Mouse (Mus musculus) heart, adult 18-20 months (tissue): ENCODE measurements around the gene Fbxw8. TPM values are rescaled to one million over a fixed set of nuclear protein-coding genes. Genes with fewer than 3 reads are reported as not detected.

Source experiments
- DNase-seq, 2 experiments: peaks; one replicate each; pipeline ENCODE4 v3.0.0; 2021 to 2022; ENCODE audit warnings: mixed read lengths in 1 of 2
- total RNA-seq, 2 experiments: library from RNA; stranded (reverse); gene quantifications; 2 replicates each; pipeline ENCODE4 v1.2.3; 2021

The Fbxw8 gene
- total RNA-seq, 2 experiments from 2014 or later: 38.2 to 41.2 TPM

DNA sequence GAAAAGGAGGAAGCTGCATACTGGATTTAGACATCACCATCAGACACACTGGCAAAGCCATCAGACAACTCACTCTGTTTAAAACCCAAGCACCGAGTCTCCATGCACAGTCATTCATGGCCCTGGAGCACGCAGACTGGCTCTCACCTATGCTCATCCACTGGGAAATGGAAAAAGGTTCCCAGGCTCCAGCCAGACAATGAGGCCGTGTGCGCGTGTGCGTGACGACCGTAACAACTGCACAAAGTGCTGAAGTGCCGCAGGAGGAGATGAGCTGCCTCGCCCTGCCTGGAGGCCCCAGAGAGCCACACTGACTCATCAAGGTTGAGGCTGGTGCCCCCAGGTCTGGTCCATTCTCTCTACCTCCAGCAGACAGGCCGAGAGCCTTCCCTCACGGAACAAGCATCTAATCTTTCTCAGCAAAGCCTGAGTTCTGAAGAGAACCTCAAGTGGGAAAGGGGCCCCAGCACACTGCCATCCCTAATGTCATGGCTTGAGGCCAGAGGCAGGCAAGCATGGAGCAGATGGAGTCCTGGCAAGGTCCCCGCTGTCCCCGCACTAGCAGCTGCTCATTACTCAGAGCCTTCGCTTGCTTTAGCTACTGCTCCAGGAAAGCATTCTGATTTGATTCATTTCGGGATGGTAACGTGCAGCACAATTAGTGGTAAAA is 47.0 kb downstream of the Fbxw8 start:
- peak in 1 of 2 experiments; percentile 37 for DNase-seq

DNA sequence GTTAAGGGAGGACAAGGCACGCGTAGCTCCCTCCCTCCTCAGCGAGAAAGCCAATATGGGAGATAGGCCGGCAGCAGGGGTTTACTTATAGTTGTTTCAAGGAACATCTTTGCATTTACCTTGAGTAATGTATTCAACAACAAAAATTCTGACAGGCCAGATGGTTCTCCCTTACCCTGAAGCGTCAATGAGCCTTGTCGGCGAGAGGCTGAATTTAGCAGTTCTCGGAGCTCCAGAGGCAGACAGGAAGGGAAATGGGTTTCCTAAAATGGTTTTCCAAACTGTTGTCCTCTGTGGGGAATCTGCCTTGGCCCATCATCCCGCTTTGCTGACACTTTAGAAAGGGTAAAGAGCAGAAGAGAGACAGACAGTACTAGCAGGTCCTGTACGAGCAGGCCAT is 48.6 kb downstream of the Fbxw8 start:
- no peak for DNase-seq

DNA sequence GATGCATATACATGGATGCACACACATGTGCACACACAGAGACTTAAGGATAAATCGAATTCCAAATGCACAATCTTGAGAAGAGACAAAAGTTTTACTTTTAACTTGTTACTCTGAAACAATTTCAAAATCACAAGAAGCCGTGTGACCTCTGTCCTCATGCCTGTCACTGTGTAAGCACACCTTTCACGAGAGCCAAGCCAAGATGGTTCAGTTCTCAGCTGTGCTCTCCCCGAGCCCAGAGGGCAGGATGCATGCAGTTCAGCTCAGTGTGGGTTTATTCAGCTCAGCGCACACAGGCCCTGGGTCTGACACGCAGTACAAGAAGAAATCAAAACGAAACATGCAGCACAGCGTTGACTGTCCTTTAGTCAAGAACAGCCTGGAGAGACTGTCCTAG is 49.7 kb downstream of the Fbxw8 start:
- no peak for DNase-seq

DNA sequence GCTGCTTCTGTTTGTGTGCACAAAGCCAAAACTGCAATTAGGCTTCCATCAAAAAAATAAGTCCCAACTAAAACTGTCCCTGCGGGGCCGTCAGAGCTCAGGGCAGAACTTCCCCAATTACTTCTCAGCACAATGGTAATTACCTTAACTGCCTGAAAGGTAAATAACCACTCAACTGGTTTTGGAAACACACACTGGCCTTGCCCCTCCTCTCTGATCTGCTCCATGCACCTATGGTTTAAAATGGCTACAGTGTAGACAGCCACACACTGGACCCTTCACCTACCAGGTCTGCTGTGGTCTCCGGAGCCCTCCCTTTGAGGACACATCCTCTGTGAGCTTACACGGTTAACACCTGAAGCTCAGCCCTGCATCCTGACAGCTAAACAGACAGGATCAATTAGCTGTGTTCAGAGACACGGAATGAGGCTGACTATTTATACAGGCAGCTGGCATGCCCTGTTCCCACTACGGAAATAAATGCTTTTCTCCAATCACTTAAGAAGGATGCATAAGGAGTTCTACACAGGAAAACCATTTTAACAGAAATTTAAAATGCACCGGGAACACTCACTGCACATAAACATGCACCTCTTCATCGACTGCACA is 55.3 kb downstream of the Fbxw8 start:
- DNase-seq: no peak

DNA sequence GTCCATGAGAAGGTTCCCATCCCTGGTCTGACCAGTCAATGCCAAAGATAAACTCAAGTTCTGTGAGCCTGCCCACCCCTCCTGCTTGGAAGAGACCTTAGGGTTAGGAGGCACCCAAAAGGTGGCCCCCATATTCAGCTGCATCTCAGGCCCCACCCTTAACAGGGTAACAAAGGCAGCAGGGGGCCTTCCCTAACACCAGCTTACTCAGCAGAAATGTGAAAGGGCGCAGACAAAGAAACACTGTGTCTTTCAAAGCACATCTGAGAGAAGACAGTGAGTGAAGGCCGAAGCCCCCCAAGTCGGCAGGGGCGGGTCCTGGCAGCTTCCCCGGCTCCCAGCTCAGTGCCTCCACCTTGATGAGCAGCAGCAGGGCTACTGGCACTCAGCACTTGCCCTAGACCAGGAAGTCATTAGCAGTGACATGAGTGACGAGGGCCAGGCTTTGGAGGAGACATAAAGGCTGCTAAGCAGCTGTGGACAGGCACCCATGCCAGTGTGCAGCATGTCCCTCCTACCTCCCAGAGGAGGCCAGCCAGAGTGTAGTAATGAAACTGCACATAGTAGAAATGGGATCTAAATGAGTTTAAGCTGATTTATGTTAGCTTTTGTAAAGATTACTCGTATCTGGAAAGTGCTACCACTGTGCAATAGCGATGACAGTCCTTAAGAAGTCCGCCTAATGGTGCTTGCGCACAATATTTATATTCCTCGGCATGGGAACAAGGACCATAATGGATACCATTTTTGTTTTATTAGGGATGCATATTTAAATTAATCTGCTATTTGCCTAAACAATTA is 56.0 kb downstream of the Fbxw8 start:
- no peak for DNase-seq

DNA sequence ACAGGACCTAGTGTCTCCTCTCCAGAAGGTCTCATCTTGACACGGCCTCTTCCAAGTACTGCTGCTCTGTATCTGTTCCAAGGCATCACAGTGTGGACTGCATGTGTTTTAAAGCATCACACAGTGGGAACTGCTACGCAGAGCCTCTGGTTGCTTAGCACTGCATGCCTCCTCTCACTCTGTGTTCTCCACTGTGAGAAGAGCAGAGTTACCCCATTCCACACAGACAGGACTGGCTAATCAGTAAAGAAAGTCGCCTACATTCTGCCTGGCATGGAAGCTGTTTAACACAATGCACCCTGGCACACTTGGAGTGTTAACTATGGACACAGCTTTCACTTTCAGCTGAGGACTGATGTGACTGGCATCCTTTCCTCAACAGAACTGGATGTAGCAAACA is 58.9 kb downstream of the Fbxw8 start:
- DNase-seq: no peak

DNA sequence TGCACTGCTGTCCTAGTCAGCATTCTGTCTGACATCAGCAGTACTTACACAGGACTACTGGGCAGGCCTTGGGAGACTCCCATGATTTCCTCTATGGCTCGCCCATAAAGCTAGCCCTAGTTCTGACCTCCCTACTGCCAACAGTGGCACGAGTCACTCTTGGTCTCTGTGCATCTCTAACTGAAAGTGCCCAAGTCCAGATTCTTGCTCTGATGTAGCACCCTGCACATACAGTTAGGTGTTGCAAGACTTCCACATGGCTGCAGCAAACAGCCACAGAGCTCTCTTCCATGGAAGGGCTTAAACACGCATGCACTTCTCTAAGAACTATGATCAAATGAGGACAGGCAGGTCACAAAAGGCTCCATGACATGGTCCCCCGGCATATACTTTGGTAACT is 59.4 kb downstream of the Fbxw8 start:
- no peak for DNase-seq

DNA sequence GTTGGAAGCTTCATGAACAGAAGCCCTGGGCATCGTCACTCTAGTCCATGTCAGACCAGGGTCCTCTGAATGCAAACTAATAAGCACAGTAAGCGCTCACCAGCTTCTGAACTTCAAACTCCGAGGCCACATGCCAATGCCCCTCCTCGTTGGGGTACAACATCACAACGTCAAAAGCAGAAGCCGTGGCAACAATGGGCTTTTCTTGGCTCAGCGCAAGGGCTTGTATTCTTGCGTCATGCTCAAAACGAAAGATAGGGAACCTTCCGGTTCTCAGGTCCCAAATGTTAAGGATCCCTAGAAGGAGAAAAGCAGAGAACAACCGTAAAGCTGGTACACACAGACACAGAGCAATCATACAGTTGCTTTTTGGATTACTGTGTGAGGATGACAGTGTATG is 59.8 kb downstream of the Fbxw8 start:
- no peak for DNase-seq

DNA sequence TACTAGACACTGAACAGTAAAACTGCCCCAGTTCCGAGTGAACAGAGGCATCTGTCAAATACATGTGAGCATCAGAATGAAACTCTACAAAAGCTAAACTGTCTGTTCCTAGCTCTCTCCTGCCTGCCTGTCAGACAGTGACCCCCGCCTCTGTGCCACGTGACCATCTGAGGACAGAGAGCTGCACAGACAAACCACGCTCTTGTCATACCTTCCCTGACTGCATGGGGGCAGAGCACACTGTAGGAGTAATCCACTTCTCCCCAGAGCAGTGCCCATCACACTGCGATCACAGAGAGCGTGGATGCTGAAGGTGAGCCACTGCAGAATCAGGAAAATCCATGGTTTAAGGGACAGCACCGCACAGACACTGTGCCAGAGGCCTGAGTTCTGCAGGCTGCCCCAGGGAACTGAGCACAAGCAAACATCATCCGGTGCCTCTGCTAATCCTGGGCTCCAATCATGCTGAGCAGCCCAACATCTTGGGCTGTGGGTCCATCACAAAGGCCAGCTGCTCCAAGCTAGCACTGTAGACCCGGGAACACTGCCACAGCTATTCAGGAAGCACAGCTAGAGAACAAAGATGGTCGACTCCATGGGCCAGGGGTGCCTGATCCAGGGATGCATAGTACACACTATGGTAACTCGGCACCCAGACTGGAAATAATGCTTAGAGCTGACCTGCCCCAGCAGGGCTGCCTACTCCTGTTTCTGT is 61.8 kb downstream of the Fbxw8 start:
- no peak for DNase-seq

DNA sequence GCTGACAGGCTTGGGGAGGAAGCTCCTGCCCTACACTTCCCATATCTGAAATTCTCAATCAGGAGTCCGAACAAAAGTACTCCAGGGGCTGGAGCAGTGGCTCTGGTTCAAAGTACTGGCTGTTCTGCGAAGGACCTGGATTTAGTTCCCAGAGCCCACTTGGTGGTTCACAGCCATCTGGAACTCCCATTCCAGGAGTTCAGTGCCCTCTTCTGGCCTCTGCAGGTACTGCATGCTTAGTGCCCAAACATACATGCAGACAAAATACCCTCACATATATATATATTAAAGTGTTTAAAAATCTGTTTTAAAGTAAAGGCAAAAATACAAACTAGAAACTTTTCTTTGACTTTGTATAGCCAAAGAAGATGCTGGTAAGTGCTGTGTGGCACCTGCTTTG is 64.4 kb downstream of the Fbxw8 start:
- DNase-seq: peak in 1 of 2 experiments; percentile 67

DNA sequence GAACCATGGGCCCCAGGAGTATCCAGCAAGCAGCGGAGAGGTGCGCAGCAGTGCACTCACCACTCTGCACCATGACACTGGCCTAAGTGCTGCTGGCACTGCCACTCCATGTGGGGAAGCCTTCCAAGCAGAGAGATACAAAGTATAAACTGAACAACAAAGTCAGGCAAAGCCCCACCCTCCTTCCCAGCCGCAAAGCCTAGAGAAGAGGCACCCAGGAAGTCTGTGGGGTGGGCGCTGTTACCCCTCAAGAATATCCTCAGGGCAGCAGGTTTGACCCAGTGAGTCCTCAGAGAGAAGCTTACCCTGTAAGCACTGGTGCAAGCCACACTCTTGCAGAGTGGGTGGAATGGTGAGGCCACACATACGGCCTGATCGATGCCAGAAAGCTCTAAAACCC is 65.2 kb downstream of the Fbxw8 start:
- no peak for DNase-seq

DNA sequence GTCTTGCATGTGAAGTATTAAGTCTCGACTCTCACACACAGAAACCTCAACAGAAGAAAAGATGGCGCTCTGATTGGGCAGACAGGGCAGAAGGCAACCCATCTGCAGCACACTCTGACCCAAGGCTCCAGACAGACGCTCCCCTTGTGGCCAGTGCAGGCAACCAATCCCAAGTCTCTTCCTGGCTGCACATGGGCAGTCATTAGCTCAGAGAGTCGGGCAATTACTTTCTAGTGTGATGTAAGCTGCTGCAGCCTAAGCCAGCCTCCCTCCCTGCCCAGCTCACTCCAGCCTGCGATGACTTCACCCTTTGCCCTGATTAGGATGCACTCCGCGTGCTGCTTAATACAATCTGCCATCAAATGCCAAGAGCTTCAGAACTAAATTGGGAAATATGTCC is 66.2 kb downstream of the Fbxw8 start:
- peak; percentile 49 to 79 for DNase-seq

DNA sequence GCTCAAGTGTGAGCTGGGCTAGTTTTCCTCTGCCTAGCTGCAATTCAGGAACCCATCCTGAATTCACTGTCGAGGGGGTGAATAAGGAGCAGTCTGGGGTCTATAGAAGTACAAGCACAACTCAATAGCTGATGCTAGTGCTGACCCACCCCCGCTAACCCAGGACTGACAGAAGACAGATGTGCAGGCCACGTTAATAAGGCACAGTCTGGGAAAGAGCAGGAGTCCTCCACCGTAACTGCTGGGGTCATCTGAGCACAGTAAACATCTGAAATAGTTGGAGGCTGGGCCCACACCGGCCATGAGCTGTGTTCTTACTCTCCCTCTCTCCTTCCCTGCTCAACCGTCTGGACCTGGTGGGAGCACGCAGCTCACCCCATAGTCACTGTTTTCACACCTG is 68.3 kb downstream of the Fbxw8 start:
- no peak for DNase-seq

DNA sequence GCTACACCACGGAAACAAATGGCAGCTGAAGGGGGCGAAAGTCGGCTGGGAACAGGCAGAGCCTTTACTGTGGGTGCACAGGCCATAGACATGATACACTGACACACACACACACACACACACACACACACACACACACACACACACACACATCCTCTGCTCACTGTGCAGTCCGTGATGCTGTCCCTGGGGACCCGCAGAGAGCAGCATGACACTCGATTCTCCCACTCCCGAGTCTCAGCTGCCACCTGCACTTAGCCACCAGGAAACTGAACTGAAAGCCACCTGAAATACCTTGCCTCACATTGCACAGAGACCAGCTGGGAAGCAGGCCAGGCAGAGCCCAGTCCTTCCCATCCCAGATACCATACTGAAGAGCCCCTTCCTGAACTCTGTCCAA is 70.0 kb downstream of the Fbxw8 start:
- no peak for DNase-seq

DNA sequence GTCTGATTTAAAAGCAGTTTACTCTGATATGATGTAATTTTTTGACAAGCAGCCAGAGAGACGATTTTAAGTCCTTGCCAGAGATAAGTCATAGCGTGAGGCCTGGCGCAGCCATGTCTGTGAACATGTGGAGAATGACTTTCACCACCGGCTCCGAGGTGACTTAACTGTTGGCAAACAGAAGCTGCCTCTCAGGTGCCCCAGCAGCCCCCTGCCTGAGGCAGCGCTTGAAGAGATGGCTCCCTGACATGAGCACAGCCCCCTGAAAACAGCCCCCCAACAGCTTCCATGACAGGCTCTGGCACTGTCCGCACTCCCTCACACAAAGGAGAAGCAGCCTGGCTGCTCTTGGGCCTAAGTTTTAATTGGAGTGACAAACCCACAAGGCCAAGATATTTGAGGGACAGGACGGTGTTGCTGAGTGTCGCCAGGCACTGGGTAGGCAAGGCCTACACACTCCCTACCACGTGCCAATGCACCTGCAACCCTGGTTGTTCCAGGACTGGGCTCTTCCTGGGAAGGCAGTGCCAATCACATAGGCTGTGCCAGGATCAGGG is 71.0 kb downstream of the Fbxw8 start:
- DNase-seq: peak in 1 of 2 experiments; percentile 36

DNA sequence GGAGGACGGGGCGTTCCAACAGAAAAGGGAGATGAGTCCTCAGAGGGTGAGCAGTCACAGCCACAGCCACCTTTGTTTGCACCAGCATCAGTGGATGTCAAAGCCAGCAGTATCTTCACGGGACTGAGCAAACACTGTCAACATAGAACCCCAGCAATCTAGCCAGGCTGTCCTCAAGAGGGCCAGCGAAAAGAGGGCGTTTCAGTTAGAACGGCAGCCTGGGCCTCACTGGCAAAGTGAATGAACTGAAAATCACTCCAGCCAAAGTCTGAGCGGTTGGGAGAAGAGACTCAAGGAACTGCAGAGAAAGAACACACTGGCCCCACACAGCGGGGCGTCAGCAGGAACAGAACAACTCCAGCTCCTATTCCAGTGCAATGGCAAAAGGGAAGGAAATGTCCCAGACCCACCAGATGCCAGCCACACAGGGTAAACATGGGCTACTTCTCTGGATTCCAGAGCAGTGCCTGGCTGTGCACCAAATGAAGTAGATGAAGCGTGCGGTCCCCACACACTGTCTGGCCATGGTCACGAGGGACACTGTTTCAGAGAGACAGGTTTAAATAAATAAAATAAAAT is 72.1 kb downstream of the Fbxw8 start:
- DNase-seq: no peak

DNA sequence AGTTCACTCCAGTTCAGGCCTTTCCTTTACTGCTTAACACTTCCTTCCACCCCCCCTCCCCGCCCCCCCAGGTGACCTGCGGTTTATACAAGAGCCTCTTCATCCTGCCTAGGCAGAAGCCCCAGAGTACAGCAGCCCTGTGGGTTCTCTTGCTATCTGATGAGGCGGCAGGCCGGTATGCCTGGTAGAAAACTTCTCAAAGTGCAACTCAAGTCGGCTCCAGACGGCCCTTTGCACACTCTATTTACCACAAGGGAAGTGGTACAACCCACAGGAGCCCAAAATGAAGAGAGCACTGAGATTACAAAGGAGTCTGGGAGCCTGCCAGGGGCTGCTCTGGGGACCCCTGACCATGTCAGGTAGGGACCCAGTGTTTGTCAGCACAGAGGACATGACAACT is 73.3 kb downstream of the Fbxw8 start:
- no peak for DNase-seq

DNA sequence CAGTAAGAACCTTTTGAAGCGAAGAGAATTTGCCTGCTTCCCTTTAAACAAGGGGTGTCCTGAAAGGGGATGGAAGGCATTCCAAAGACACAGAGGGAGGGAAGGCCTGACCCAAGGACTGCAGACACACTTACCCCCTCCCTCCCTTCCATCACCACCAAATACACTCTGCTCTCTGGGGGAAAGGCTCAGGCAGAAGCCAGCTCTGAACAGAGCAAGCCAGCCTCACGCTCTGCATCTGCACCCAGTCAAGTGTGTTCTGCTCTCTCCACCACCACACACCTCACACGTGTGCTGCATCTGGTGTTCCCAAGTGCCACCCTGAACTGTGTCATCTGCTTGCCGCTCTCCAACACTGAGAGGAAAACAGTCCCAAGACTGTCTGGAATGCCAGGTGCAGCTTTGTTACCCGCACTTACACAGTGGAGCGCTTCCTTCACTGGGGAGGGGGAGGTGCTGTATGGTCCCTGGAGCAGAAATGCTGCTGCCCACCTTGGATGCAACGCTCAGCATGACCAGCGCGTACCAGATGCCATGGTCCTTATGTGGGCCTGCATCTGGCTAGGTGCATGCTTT is 73.8 kb downstream of the Fbxw8 start:
- DNase-seq: no peak

DNA sequence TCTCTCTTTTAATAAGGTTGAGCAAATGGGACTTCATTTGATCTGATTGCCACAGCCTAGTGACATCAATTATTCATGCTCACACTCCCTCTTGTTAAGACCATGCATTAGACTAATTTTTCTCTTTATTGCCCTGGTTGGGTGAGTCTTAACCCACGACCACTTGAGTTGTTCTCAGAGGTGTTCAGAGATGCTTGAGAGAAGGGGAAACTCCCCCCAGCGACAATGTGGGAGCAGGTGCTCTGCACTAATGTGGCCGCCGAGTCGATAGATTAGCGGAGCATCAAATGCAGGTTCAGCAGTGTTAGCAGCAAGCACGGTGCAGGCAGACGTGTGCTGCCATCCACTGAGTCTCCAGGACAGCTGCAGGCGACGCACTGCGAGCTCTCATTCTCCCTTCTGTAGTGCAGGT is 75.4 kb downstream of the Fbxw8 start:
- no peak for DNase-seq

DNA sequence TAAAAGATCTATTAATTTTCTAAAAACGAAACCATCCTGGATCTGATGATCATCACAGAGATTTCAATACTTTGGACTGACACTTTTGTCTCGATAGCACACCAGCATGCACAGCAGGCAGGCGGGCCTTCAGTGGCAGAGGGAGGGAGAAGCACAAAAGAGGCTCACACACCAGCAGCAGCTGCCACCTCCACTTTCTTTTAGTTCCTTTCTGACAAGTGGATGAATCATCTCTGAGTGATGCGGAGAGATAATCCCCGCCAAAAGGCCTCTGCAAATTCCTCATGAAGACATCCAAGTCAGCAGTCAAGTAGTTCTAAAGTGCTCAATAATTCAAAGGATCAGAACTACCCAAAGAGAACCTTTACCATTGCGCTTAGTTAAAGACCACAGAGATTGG is 75.9 kb downstream of the Fbxw8 start:
- DNase-seq: no peak

DNA sequence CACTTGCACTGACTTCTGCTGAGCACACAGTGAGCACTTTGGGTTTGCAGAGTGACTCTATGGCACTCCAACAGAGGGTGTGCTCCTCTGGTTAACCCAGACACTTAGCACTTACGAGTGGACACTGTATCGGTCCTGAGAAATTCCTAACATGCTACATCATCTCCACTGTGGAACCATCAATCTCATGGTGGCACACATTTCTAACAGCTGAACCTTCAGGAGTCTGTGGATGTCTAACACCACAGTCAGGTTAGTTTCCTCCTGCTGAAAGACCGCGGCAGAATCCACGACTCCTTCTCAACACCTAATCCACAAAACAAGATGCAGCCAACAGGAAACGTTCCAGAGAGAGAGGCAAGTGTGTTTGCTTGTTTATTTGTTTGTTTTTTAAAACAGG is 76.7 kb downstream of the Fbxw8 start:
- DNase-seq: no peak
